In genomic region chr3:75666962-75667361, GRCm38 (mm10) we compare ENCODE assay signal across 15 mouse cellular contexts.
"Had no signal": no experiment of that assay in that cellular context is flagged by ENCODE, and none has a peak within 500 bp of the region (broad histone marks: within the 10 kb centered on the region; RNA-seq: fewer than 3 reads in every experiment).

No protein-coding gene starts in this region.

- H3K4me2 ChIP-seq: liver, embryonic 13.5 days; midbrain, embryonic 12.5 days; midbrain, embryonic 15.5 days; neural tube, embryonic 13.5 days had no signal

- H3K36me3 ChIP-seq: liver, embryonic 13.5 days; midbrain, embryonic 12.5 days; midbrain, embryonic 15.5 days; neural tube, embryonic 13.5 days had no signal

- H3K9ac ChIP-seq: liver, embryonic 13.5 days; midbrain, embryonic 12.5 days; midbrain, embryonic 15.5 days; neural tube, embryonic 13.5 days had no signal

- DNase-seq: kidney, adult 18-20 months; kidney, postnatal 25 days; liver, embryonic 13.5 days; lung, adult 2 months; lung, postnatal 14 days; lung, postnatal 4 days; right cerebral cortex, adult 18-20 months; right cerebral cortex, postnatal 14 days; spleen, adult 18-20 months; thymus, postnatal 25 days had no signal

- ATAC-seq: intestine, embryonic 16.5 days; midbrain, embryonic 15.5 days had no signal

- H3K27ac ChIP-seq: kidney, postnatal 0 days; liver, embryonic 13.5 days; midbrain, embryonic 12.5 days; midbrain, embryonic 15.5 days; neural tube, embryonic 13.5 days had no signal

- H3K4me3 ChIP-seq: liver, embryonic 13.5 days; midbrain, embryonic 12.5 days; midbrain, embryonic 15.5 days; neural tube, embryonic 13.5 days had no signal

- H3K4me1 ChIP-seq: liver, embryonic 13.5 days; midbrain, embryonic 12.5 days; midbrain, embryonic 15.5 days; neural tube, embryonic 13.5 days had no signal

- H3K9me3 ChIP-seq: liver, embryonic 13.5 days; midbrain, embryonic 12.5 days; midbrain, embryonic 15.5 days; neural tube, embryonic 13.5 days had no signal

- H3K27me3 ChIP-seq: liver, embryonic 13.5 days; midbrain, embryonic 12.5 days; midbrain, embryonic 15.5 days; neural tube, embryonic 13.5 days had no signal
